Mouse (Mus musculus): ENCODE measurements around the gene Tgfbi. TPM values are rescaled to one million over a fixed set of nuclear protein-coding genes. Genes with fewer than 3 reads are reported as not detected.

The Tgfbi gene
- polyA plus RNA-seq, 1 experiment from 2014 or later, result 37.7 TPM

GRCm38 (mm10) chr13:56647597-56648405 is 38.5 kb downstream of the Tgfbi start:
- 51% methylated on average over 10 of the region's 10 CpGs for WGBS
- Histone ChIP-seq H3K4me3 (ENCODE audit: control insufficient read depth in 1 of 2, insufficient read depth in 1 of 2, low read depth in 1 of 2, low read length in 2 of 2) (no peak overlapping the region), H3K27me3 (ENCODE audit: control insufficient read depth, insufficient read depth, low read length) (no peaks in the 10 kb centered on the region), H3K9ac (ENCODE audit: low read length) (no peak overlapping the region), H3K36me3 (ENCODE audit: control insufficient read depth, insufficient read depth, low read length) (no peaks in the 10 kb centered on the region), H3K9me3 (ENCODE audit: control insufficient read depth, low read length) (0 out of 2 replicates have a peak, but pooled peaks cover 3% of the 10 kb centered on the region), H3K4me1 (ENCODE audit: control insufficient read depth in 2 of 2, insufficient read depth in 2 of 2, low read length in 2 of 2) (peaks cover 0 to 11% of the 10 kb centered on the region in 2 experiments; a peak in 3 of 4 replicates), H3K27ac (replicated peaks in 1 of 2; ENCODE audit: control insufficient read depth in 1 of 2, insufficient read depth in 1 of 2, low read depth in 2 of 2, low read length in 2 of 2) (peak overlapping the region; percentile 55 to 73), H3K4me2 (ENCODE audit: low read length) (no peak overlapping the region)
- peak; percentile 72 for ATAC-seq (ENCODE audit: insufficient number of reproducible peaks, insufficient read depth, low FRiP score, low read depth)

GRCm38 (mm10) chr13:56650020-56650419 is 40.7 kb downstream of the Tgfbi start:
- ATAC-seq (ENCODE audit: insufficient number of reproducible peaks, insufficient read depth, low FRiP score, low read depth), result no peak
- Histone ChIP-seq H3K36me3 (ENCODE audit: control insufficient read depth, insufficient read depth, low read length) (no peaks in the 10 kb centered on the region), H3K4me1 (ENCODE audit: control insufficient read depth in 2 of 2, insufficient read depth in 2 of 2, low read length in 2 of 2) (peaks cover 0 to 11% of the 10 kb centered on the region in 2 experiments; a peak in 3 of 4 replicates), H3K27me3 (ENCODE audit: control insufficient read depth, insufficient read depth, low read length) (no peaks in the 10 kb centered on the region), H3K9me3 (ENCODE audit: control insufficient read depth, low read length) (0 out of 2 replicates have a peak, but pooled peaks cover 3% of the 10 kb centered on the region), H3K9ac (ENCODE audit: low read length) (no peak overlapping the region), H3K4me2 (ENCODE audit: low read length) (no peak overlapping the region), H3K27ac (replicated peaks in 1 of 2; ENCODE audit: control insufficient read depth in 1 of 2, insufficient read depth in 1 of 2, low read depth in 2 of 2, low read length in 2 of 2) (no peak overlapping the region), H3K4me3 (ENCODE audit: control insufficient read depth in 1 of 2, insufficient read depth in 1 of 2, low read depth in 1 of 2, low read length in 2 of 2) (no peak overlapping the region)
- WGBS, result 83% methylated on average over 2 of the region's 2 CpGs

- Histone ChIP-seq H3K36me3 (ENCODE audit: control insufficient read depth, insufficient read depth, low read length) (no peaks in the 10 kb centered on the region), H3K4me1 (ENCODE audit: control insufficient read depth in 2 of 2, insufficient read depth in 2 of 2, low read length in 2 of 2) (peaks cover 0 to 10% of the 10 kb centered on the region in 2 experiments; a peak in 3 of 4 replicates), H3K4me3 (ENCODE audit: control insufficient read depth in 1 of 2, insufficient read depth in 1 of 2, low read depth in 1 of 2, low read length in 2 of 2) (no peak overlapping the region), H3K9me3 (ENCODE audit: control insufficient read depth, low read length) (no peaks in the 10 kb centered on the region), H3K9ac (ENCODE audit: low read length) (no peak overlapping the region), H3K27me3 (ENCODE audit: control insufficient read depth, insufficient read depth, low read length) (no peaks in the 10 kb centered on the region), H3K4me2 (ENCODE audit: low read length) (no peak overlapping the region), H3K27ac (replicated peaks in 1 of 2; ENCODE audit: control insufficient read depth in 1 of 2, insufficient read depth in 1 of 2, low read depth in 2 of 2, low read length in 2 of 2) (no peak overlapping the region)
- no peak for ATAC-seq (ENCODE audit: insufficient number of reproducible peaks, insufficient read depth, low FRiP score, low read depth)
- whole genome bisulfite sequencing, result 72% methylated on average over 8 of the region's 8 CpGs
Observed at GRCm38 (mm10) chr13:56652381-56652780, 43.1 kb downstream of the Tgfbi start.

- H3K4me3 ChIP-seq (ENCODE audit: control insufficient read depth in 1 of 2, insufficient read depth in 1 of 2, low read depth in 1 of 2, low read length in 2 of 2), result no peak overlapping the region
- no peaks in the 10 kb centered on the region for H3K27me3 ChIP-seq (ENCODE audit: control insufficient read depth, insufficient read depth, low read length)
- no peak overlapping the region for H3K27ac ChIP-seq (replicated peaks in 1 of 2; ENCODE audit: control insufficient read depth in 1 of 2, insufficient read depth in 1 of 2, low read depth in 2 of 2, low read length in 2 of 2)
- ATAC-seq (ENCODE audit: insufficient number of reproducible peaks, insufficient read depth, low FRiP score, low read depth), result no peak
- peaks cover 3 to 4% of the 10 kb centered on the region in 2 experiments; a peak in 3 of 4 replicates for H3K4me1 ChIP-seq (ENCODE audit: control insufficient read depth in 2 of 2, insufficient read depth in 2 of 2, low read length in 2 of 2)
- H3K36me3 ChIP-seq (ENCODE audit: control insufficient read depth, insufficient read depth, low read length), result no peaks in the 10 kb centered on the region
- no peak overlapping the region for H3K9ac ChIP-seq (ENCODE audit: low read length)
- H3K9me3 ChIP-seq (ENCODE audit: control insufficient read depth, low read length), result no peaks in the 10 kb centered on the region
- WGBS, result 87% methylated on average over 5 of the region's 5 CpGs
- no peak overlapping the region for H3K4me2 ChIP-seq (ENCODE audit: low read length)
Observed at GRCm38 (mm10) chr13:56654176-56654575, 44.9 kb downstream of the Tgfbi start.

- H3K27me3 ChIP-seq (ENCODE audit: control insufficient read depth, insufficient read depth, low read length), result no peaks in the 10 kb centered on the region
- WGBS, result 34% methylated on average over 7 of the region's 7 CpGs
- no peak overlapping the region for H3K4me2 ChIP-seq (ENCODE audit: low read length)
- no peak overlapping the region for H3K9ac ChIP-seq (ENCODE audit: low read length)
- ATAC-seq (ENCODE audit: insufficient number of reproducible peaks, insufficient read depth, low FRiP score, low read depth), result no peak
- no peak overlapping the region for H3K27ac ChIP-seq (replicated peaks in 1 of 2; ENCODE audit: control insufficient read depth in 1 of 2, insufficient read depth in 1 of 2, low read depth in 2 of 2, low read length in 2 of 2)
- no peaks in the 10 kb centered on the region for H3K36me3 ChIP-seq (ENCODE audit: control insufficient read depth, insufficient read depth, low read length)
- peaks cover 15 to 24% of the 10 kb centered on the region in 2 experiments for H3K4me1 ChIP-seq (ENCODE audit: control insufficient read depth in 2 of 2, insufficient read depth in 2 of 2, low read length in 2 of 2)
- no peak overlapping the region for H3K4me3 ChIP-seq (ENCODE audit: control insufficient read depth in 1 of 2, insufficient read depth in 1 of 2, low read depth in 1 of 2, low read length in 2 of 2)
- no peaks in the 10 kb centered on the region for H3K9me3 ChIP-seq (ENCODE audit: control insufficient read depth, low read length)
Observed at GRCm38 (mm10) chr13:56657946-56658512, 48.7 kb downstream of the Tgfbi start.

GRCm38 (mm10) chr13:56658931-56659330 is 49.6 kb downstream of the Tgfbi start:
- Histone ChIP-seq H3K9me3 (ENCODE audit: control insufficient read depth, low read length) (no peaks in the 10 kb centered on the region), H3K36me3 (ENCODE audit: control insufficient read depth, insufficient read depth, low read length) (no peaks in the 10 kb centered on the region), H3K4me2 (ENCODE audit: low read length) (no peak overlapping the region), H3K27me3 (ENCODE audit: control insufficient read depth, insufficient read depth, low read length) (no peaks in the 10 kb centered on the region), H3K27ac (replicated peaks in 1 of 2; ENCODE audit: control insufficient read depth in 1 of 2, insufficient read depth in 1 of 2, low read depth in 2 of 2, low read length in 2 of 2) (no peak overlapping the region), H3K4me3 (ENCODE audit: control insufficient read depth in 1 of 2, insufficient read depth in 1 of 2, low read depth in 1 of 2, low read length in 2 of 2) (no peak overlapping the region), H3K4me1 (ENCODE audit: control insufficient read depth in 2 of 2, insufficient read depth in 2 of 2, low read length in 2 of 2) (peaks cover 17 to 28% of the 10 kb centered on the region in 2 experiments), H3K9ac (ENCODE audit: low read length) (no peak overlapping the region)
- WGBS, result 70% methylated on average over 6 of the region's 6 CpGs
- no peak for ATAC-seq (ENCODE audit: insufficient number of reproducible peaks, insufficient read depth, low FRiP score, low read depth)

GRCm38 (mm10) chr13:56661914-56662621 is 52.7 kb downstream of the Tgfbi start:
- Histone ChIP-seq H3K27me3 (ENCODE audit: control insufficient read depth, insufficient read depth, low read length) (no peaks in the 10 kb centered on the region), H3K9me3 (ENCODE audit: control insufficient read depth, low read length) (no peaks in the 10 kb centered on the region), H3K27ac (replicated peaks in 1 of 2; ENCODE audit: control insufficient read depth in 1 of 2, insufficient read depth in 1 of 2, low read depth in 2 of 2, low read length in 2 of 2) (peak overlapping the region; percentile 72 to 83), H3K4me2 (ENCODE audit: low read length) (peak overlapping the region; percentile 35), H3K4me3 (ENCODE audit: control insufficient read depth in 1 of 2, insufficient read depth in 1 of 2, low read depth in 1 of 2, low read length in 2 of 2) (no peak overlapping the region), H3K36me3 (ENCODE audit: control insufficient read depth, insufficient read depth, low read length) (no peaks in the 10 kb centered on the region), H3K9ac (ENCODE audit: low read length) (no peak overlapping the region; the same call in 1 of the 2 replicates), H3K4me1 (ENCODE audit: control insufficient read depth in 2 of 2, insufficient read depth in 2 of 2, low read length in 2 of 2) (peaks cover 22 to 28% of the 10 kb centered on the region in 2 experiments)
- WGBS, result 22% methylated on average over 7 of the region's 7 CpGs
- ATAC-seq (ENCODE audit: insufficient number of reproducible peaks, insufficient read depth, low FRiP score, low read depth), result peak; percentile 69
